Mouse (Mus musculus) monocyte, adult 2 months (primary cell): ENCODE results near the gene Gm20888.
"Not testable (repeated sequence)": the region's sequence is repeated elsewhere in the genome, so short reads cannot be mapped to it uniquely, and the experiment has no call there.

ENCODE experiments used
- DNase-seq, 2 experiments: peaks; one replicate each; pipeline ENCODE4 v3.0.0; 2022; ENCODE audit warnings: low spot score in 2 of 2, low read depth in 1 of 2

The Gm20888 gene

GRCm38 (mm10) chrY:70441582-70441981 is at the start of gene Gm20888:
TSS of gene Gm20888 (plus strand) at chrY:70441882.
- not testable (repeated sequence) for DNase-seq
